Mouse (Mus musculus) right cerebral cortex, adult 18-20 months (tissue): ENCODE measurements around the gene Bod1l.

Experiments
- DNase-seq: peaks from one replicate; pipeline ENCODE4 v3.0.0; 2022; ENCODE audit warnings: mixed read lengths

Gene Bod1l

GRCm38 (mm10) chr5:41844147-41844529 lies at the start of gene Bod1l:
Gene Bod1l (minus strand): TSS chr5:41844315.
- DNase-seq: peak; percentile 99

GRCm38 (mm10) chr5:41893351-41893750 lies 49.2 kb upstream of the Bod1l start:
- DNase-seq: no peak

GRCm38 (mm10) chr5:41890871-41891270 lies 46.8 kb upstream of the Bod1l start:
- no peak for DNase-seq

GRCm38 (mm10) chr5:41889245-41889849 lies 45.2 kb upstream of the Bod1l start:
- DNase-seq: no peak

- DNase-seq: peak; percentile 41
These were observed 44.7 kb upstream of the Bod1l start for GRCm38 (mm10) chr5:41888834-41889233.

GRCm38 (mm10) chr5:41887738-41888137 lies 43.6 kb upstream of the Bod1l start:
- peak; percentile 76 for DNase-seq

GRCm38 (mm10) chr5:41884563-41884962 lies 40.4 kb upstream of the Bod1l start:
- peak; percentile 67 for DNase-seq

- no peak for DNase-seq
These were observed 27.0 kb upstream of the Bod1l start for GRCm38 (mm10) chr5:41871164-41871563.

GRCm38 (mm10) chr5:41855781-41856180 lies 11.7 kb upstream of the Bod1l start:
- no peak for DNase-seq

- no peak for DNase-seq
These were observed 1.4 kb upstream of the Bod1l start for GRCm38 (mm10) chr5:41845558-41845937.

- no peak for DNase-seq
These were observed 874 bp upstream of the Bod1l start for GRCm38 (mm10) chr5:41844820-41845557.

- no peak for DNase-seq
These were observed 532 bp downstream of the Bod1l start for GRCm38 (mm10) chr5:41843419-41844146.

- no peak for DNase-seq
These were observed 1.4 kb downstream of the Bod1l start for GRCm38 (mm10) chr5:41842681-41843080.

GRCm38 (mm10) chr5:41841735-41842134 lies 2.4 kb downstream of the Bod1l start:
- no peak for DNase-seq

- no peak for DNase-seq
These were observed 14.0 kb downstream of the Bod1l start for GRCm38 (mm10) chr5:41830100-41830499.

GRCm38 (mm10) chr5:41821158-41821557 lies 23.0 kb downstream of the Bod1l start:
- DNase-seq: no peak

- no peak for DNase-seq
These were observed 23.6 kb downstream of the Bod1l start for GRCm38 (mm10) chr5:41820530-41820929.

- no peak for DNase-seq
These were observed 31.6 kb downstream of the Bod1l start for GRCm38 (mm10) chr5:41812516-41812915.

- DNase-seq: no peak
These were observed 32.8 kb downstream of the Bod1l start for GRCm38 (mm10) chr5:41811279-41811678.

- no peak for DNase-seq
These were observed 36.7 kb downstream of the Bod1l start for GRCm38 (mm10) chr5:41807383-41807782.

- no peak for DNase-seq
These were observed 37.9 kb downstream of the Bod1l start for GRCm38 (mm10) chr5:41806176-41806575.

- DNase-seq: no peak
These were observed 39.0 kb downstream of the Bod1l start for GRCm38 (mm10) chr5:41805085-41805484.

- DNase-seq: no peak
These were observed 39.5 kb downstream of the Bod1l start for GRCm38 (mm10) chr5:41804643-41805042.

GRCm38 (mm10) chr5:41801622-41802021 lies 42.5 kb downstream of the Bod1l start:
- no peak for DNase-seq
